ENCODE assay signal across 22 mouse cellular contexts in genomic region chr2:119985871-119986270, GRCm38 (mm10). TPM values are rescaled to one million over a fixed set of nuclear protein-coding genes. Genes with fewer than 3 reads are reported as not detected.
DNase-seq lines count a peak whose midpoint lies in the region; ATAC-seq and TF ChIP-seq lines count a peak whose summit lies in the region.
"Had no signal": no experiment of that assay in that cellular context is flagged by ENCODE, and none has a peak within 500 bp of the region (broad histone marks: within the 10 kb centered on the region; RNA-seq: fewer than 3 reads in every experiment).

No protein-coding gene starts in this region.

- peaks cover 3% of the 10 kb centered on the region in 2 experiments; a peak in 1 of 4 replicates for H3K4me1 ChIP-seq in ES-E14 (ENCODE audit: control insufficient read depth in 2 of 2, insufficient read depth in 2 of 2, low read length in 2 of 2, poor library complexity in 1 of 2)
- H3K4me1 ChIP-seq in intestine, postnatal 0 days (replicated peaks; ENCODE audit: control insufficient read depth, insufficient read depth, low read length), result no peaks in the 10 kb centered on the region
- H3K4me1 ChIP-seq in lung, postnatal 0 days (ENCODE audit: insufficient read depth, low read depth, low read length), result peaks cover 3% of the 10 kb centered on the region; the same call in 1 of the 2 replicates
- no peaks in the 10 kb centered on the region for H3K4me1 ChIP-seq in stomach, postnatal 0 days (replicated peaks; ENCODE audit: control insufficient read depth, insufficient read depth)
- H3K4me1 ChIP-seq: forebrain, embryonic 13.5 days; liver, embryonic 15.5 days had no signal

- no peak overlapping the region for H3K27ac ChIP-seq in ES-E14 (ENCODE audit: insufficient read depth, low read depth, low read length, poor library complexity, severe bottlenecking)
- no peak overlapping the region for H3K27ac ChIP-seq in intestine, postnatal 0 days (ENCODE audit: low read depth, low read length)
- peak overlapping the region; percentile 52 for H3K27ac ChIP-seq in lung, postnatal 0 days (ENCODE audit: low read length)
- no peak overlapping the region for H3K27ac ChIP-seq in stomach, postnatal 0 days (replicated peaks)
- H3K27ac ChIP-seq: embryonic facial prominence, embryonic 13.5 days; forebrain, embryonic 13.5 days; gastrocnemius, adult 2 months; hindbrain, postnatal 0 days; liver, embryonic 15.5 days had no signal

- no peak overlapping the region for H3K4me2 ChIP-seq in intestine, postnatal 0 days (replicated peaks; ENCODE audit: low read depth)
- H3K4me2 ChIP-seq in lung, postnatal 0 days (replicated peaks; ENCODE audit: low read depth, low read length), result no peak overlapping the region
- H3K4me2 ChIP-seq in stomach, postnatal 0 days (replicated peaks; ENCODE audit: low read depth), result no peak overlapping the region
- H3K4me2 ChIP-seq: embryonic facial prominence, embryonic 13.5 days; forebrain, embryonic 13.5 days; heart, embryonic 11.5 days; liver, embryonic 15.5 days had no signal

- no peak overlapping the region for H3K9ac ChIP-seq in ES-E14 (ENCODE audit: insufficient read depth, low read depth, low read length, poor library complexity, severe bottlenecking)
- no peak overlapping the region for H3K9ac ChIP-seq in intestine, postnatal 0 days (ENCODE audit: low read depth, low read length)
- H3K9ac ChIP-seq in lung, postnatal 0 days (replicated peaks; ENCODE audit: low read depth), result no peak overlapping the region
- H3K9ac ChIP-seq in stomach, postnatal 0 days (ENCODE audit: low read length), result no peak overlapping the region
- H3K9ac ChIP-seq: embryonic facial prominence, embryonic 13.5 days; forebrain, embryonic 13.5 days; liver, embryonic 15.5 days had no signal

- no peaks in the 10 kb centered on the region for H3K27me3 ChIP-seq in intestine, postnatal 0 days (replicated peaks; ENCODE audit: control insufficient read depth, insufficient read depth, low read length)
- H3K27me3 ChIP-seq in lung, postnatal 0 days (replicated peaks; ENCODE audit: insufficient read depth, low read length), result no peaks in the 10 kb centered on the region
- no peaks in the 10 kb centered on the region for H3K27me3 ChIP-seq in stomach, postnatal 0 days (ENCODE audit: control insufficient read depth, insufficient read depth, low read length)
- H3K27me3 ChIP-seq: embryonic facial prominence, embryonic 13.5 days; forebrain, embryonic 13.5 days; liver, embryonic 15.5 days had no signal

- H3K9me3 ChIP-seq in ES-E14 (ENCODE audit: control insufficient read depth, insufficient read depth, low read depth, low read length), result no peaks in the 10 kb centered on the region
- H3K9me3 ChIP-seq in intestine, postnatal 0 days (ENCODE audit: control insufficient read depth), result no peaks in the 10 kb centered on the region
- H3K9me3 ChIP-seq in lung, postnatal 0 days (ENCODE audit: low read length), result no peaks in the 10 kb centered on the region
- H3K9me3 ChIP-seq in stomach, postnatal 0 days (ENCODE audit: control insufficient read depth, low read length), result no peaks in the 10 kb centered on the region
- H3K9me3 ChIP-seq: embryonic facial prominence, embryonic 13.5 days; forebrain, embryonic 13.5 days; liver, embryonic 15.5 days had no signal

- no peak overlapping the region for H3K4me3 ChIP-seq in ES-E14 (ENCODE audit: insufficient read depth in 1 of 2, low read depth in 1 of 2, low read length in 2 of 2, poor library complexity in 1 of 2, severe bottlenecking in 1 of 2)
- H3K4me3 ChIP-seq in intestine, postnatal 0 days (ENCODE audit: low read depth, low read length), result no peak overlapping the region
- H3K4me3 ChIP-seq in lung, postnatal 0 days (ENCODE audit: low read depth, low read length), result no peak overlapping the region
- no peak overlapping the region for H3K4me3 ChIP-seq in stomach, postnatal 0 days (ENCODE audit: low read depth, low read length)
- H3K4me3 ChIP-seq: embryonic facial prominence, embryonic 13.5 days; erythroblast, embryonic 14.5 days; forebrain, embryonic 13.5 days; gastrocnemius, adult 2 months; liver, embryonic 15.5 days had no signal

- peak; percentile 31 for DNase-seq in ES-E14 (ENCODE audit: low read depth, low spot score)
- DNase-seq in lung, postnatal 0 days (ENCODE audit: low spot score), result peak; percentile 95
- peak; percentile 41 for DNase-seq in stomach, postnatal 0 days (ENCODE audit: low spot score)
- DNase-seq in cerebellum, postnatal 36 days, result no peak
- no peak for DNase-seq in heart, postnatal 36 days
- DNase-seq: cerebellum, adult 11 months; cerebellum, adult 9-11 months; gastrocnemius, adult 2 months; heart, postnatal 10 days; kidney, adult 18-20 months; kidney, postnatal 4 days; left cerebral cortex, postnatal 4 days; liver; midbrain, embryonic 14.5 days had no signal

- in situ Hi-C loops in ES-E14 (cut with MboI; ENCODE audit: low sequenced_read_pairs in 2 of 2, unreplicated experiment in 2 of 2), result no loop called here

- peak; percentile 88 for TF ChIP-seq EP300 in lung, postnatal 0 days (IDR thresholded peaks at IDR 0.05)
- no peak for TF ChIP-seq EP300 in stomach, postnatal 0 days (optimal IDR thresholded peaks at IDR 0.05)

- H3K36me3 ChIP-seq in ES-E14 (ENCODE audit: control insufficient read depth, insufficient read depth, low read length, poor library complexity, severe bottlenecking), result no peaks in the 10 kb centered on the region
- 0 out of 2 replicates have a peak, but pooled peaks cover 6% of the 10 kb centered on the region for H3K36me3 ChIP-seq in intestine, postnatal 0 days (ENCODE audit: control insufficient read depth, insufficient read depth)
- no peaks in the 10 kb centered on the region for H3K36me3 ChIP-seq in lung, postnatal 0 days (ENCODE audit: insufficient read depth, low read length)
- no peaks in the 10 kb centered on the region; the same call in 1 of the 2 replicates for H3K36me3 ChIP-seq in stomach, postnatal 0 days (ENCODE audit: control insufficient read depth, insufficient read depth, low read length)
- H3K36me3 ChIP-seq: liver, embryonic 15.5 days had no signal

- 0 out of 2 replicates have a peak, but pooled peaks have one; percentile 43 for ATAC-seq in intestine, postnatal 0 days
- peak; percentile 93 for ATAC-seq in lung, postnatal 0 days
- 0 out of 2 replicates have a peak, but pooled peaks have one; percentile 40 for ATAC-seq in stomach, postnatal 0 days (ENCODE audit: low FRiP score, low TSS enrichment)
- ATAC-seq in erythroid progenitor cell, adult 5-6 weeks (replicated peaks; ENCODE audit: low FRiP score, poor library complexity, severe bottlenecking), result no peak
- ATAC-seq: forebrain, embryonic 13.5 days; hindbrain, postnatal 0 days had no signal

- 62% methylated on average over 8 of the region's 8 CpGs for WGBS in intestine, postnatal 0 days
- 45% methylated on average over 8 of the region's 8 CpGs for WGBS in lung, postnatal 0 days
- WGBS in stomach, postnatal 0 days, result 67% methylated on average over 8 of the region's 8 CpGs

- intact Hi-C loops in heart, postnatal 36 days (cut with DNase I), result no loop called here

- TF ChIP-seq CTCF in intestine, postnatal 0 days (IDR thresholded peaks at IDR 0.05; ENCODE audit: low read depth), result no peak
- no peak for TF ChIP-seq CTCF in lung, postnatal 0 days (IDR thresholded peaks at IDR 0.05)
- no peak for TF ChIP-seq CTCF in stomach, postnatal 0 days (IDR thresholded peaks at IDR 0.05; ENCODE audit: low read depth)

TF ChIP-seq in ES-E14, 5 proteins besides CTCF, POLR2A, EP300 and RAD21 (continues in another document):
- TF ChIP-seq ZC3H11A (IDR thresholded peaks at IDR 0.05; ENCODE audit: borderline replicate concordance, low read depth, low read length), result no peak
- no peak for TF ChIP-seq ZNF384 (IDR thresholded peaks at IDR 0.05; ENCODE audit: low read depth, low read length)
- TF ChIP-seq HCFC1 (IDR thresholded peaks at IDR 0.05; ENCODE audit: borderline replicate concordance, insufficient read depth, low read length), result no peak
- TF ChIP-seq CHD2 (IDR thresholded peaks at IDR 0.05; ENCODE audit: low read depth, low read length), result no peak

RNA-seq across cellular contexts. Expression of gene Mapkbp1, which starts 13.4 kb away (rescaled TPM):
- 7.0 and 10.3 TPM in 2 replicates for total RNA-seq in ES-E14 (2012; rRNA removed)
- polyA plus RNA-seq in intestine, postnatal 0 days (2015; fragmentation: Nextera tagmentation; extraction: Ambion mirVana), result 1.5 and 1.6 TPM in 2 replicates
- 2.5 and 2.6 TPM in 2 replicates for polyA plus RNA-seq in lung, postnatal 0 days (2015; fragmentation: Nextera tagmentation; extraction: Ambion mirVana)
- 1.1 and 1.3 TPM in 2 replicates for polyA plus RNA-seq in stomach, postnatal 0 days (2015; fragmentation: Nextera tagmentation; extraction: Ambion mirVana)
- total RNA-seq in erythroid progenitor cell, adult 5-6 weeks (2015; ENCODE audit: low replicate concordance), result under 0.01 and 0.42 TPM in 2 replicates
- 1.2 and 4.4 TPM in 2 replicates for total RNA-seq in erythroid progenitor cell, adult 5-6 weeks (2017; ENCODE audit: low replicate concordance)
- 1 to 10 TPM; 7.8 to 9.2 TPM for total RNA-seq in heart, postnatal 36 days (2021)

RNA-seq across cellular contexts. Expression of gene Jmjd7, which starts 41.4 kb away (rescaled TPM):
- 7.2 and 12.6 TPM in 2 replicates for total RNA-seq in ES-E14 (2012; rRNA removed)
- polyA plus RNA-seq in intestine, postnatal 0 days (2015; fragmentation: Nextera tagmentation; extraction: Ambion mirVana), result 8.9 and 9.1 TPM in 2 replicates
- 18.1 and 22.6 TPM in 2 replicates for polyA plus RNA-seq in lung, postnatal 0 days (2015; fragmentation: Nextera tagmentation; extraction: Ambion mirVana)
- 11.3 and 12.7 TPM in 2 replicates for polyA plus RNA-seq in stomach, postnatal 0 days (2015; fragmentation: Nextera tagmentation; extraction: Ambion mirVana)
- 1.4 TPM in 1 of 2 replicates, not detected in the other for total RNA-seq in erythroid progenitor cell, adult 5-6 weeks (2015; ENCODE audit: low replicate concordance)
- total RNA-seq in erythroid progenitor cell, adult 5-6 weeks (2017; ENCODE audit: low replicate concordance), result 0.64 TPM in 1 of 2 replicates, not detected in the other
- 1 to 10 TPM; 7.7 to 8.2 TPM for total RNA-seq in heart, postnatal 36 days (2021)

RNA-seq across cellular contexts. Expression of gene Gm28042, which starts 41.4 kb away (rescaled TPM):
- 2.9 and 7.3 TPM in 2 replicates for total RNA-seq in ES-E14 (2012; rRNA removed)
- 1.3 TPM in 2 replicates for polyA plus RNA-seq in intestine, postnatal 0 days (2015; fragmentation: Nextera tagmentation; extraction: Ambion mirVana)
- 0.69 and 0.70 TPM in 2 replicates for polyA plus RNA-seq in lung, postnatal 0 days (2015; fragmentation: Nextera tagmentation; extraction: Ambion mirVana)
- 4.3 and 5.6 TPM in 2 replicates for polyA plus RNA-seq in stomach, postnatal 0 days (2015; fragmentation: Nextera tagmentation; extraction: Ambion mirVana)
- total RNA-seq in erythroid progenitor cell, adult 5-6 weeks (2015; ENCODE audit: low replicate concordance), result not detected in 2 replicates
- not detected in 2 replicates for total RNA-seq in erythroid progenitor cell, adult 5-6 weeks (2017; ENCODE audit: low replicate concordance)
- 1 to 10 TPM in 1 of 2 experiments, under 1 TPM in 1; 0.68 to 1.3 TPM for total RNA-seq in heart, postnatal 36 days (2021)

RNA-seq across cellular contexts. Expression of gene Pla2g4b, which starts 47.3 kb away (rescaled TPM):
- total RNA-seq in ES-E14 (2012; rRNA removed), result 2.7 and 6.3 TPM in 2 replicates
- polyA plus RNA-seq in intestine, postnatal 0 days (2015; fragmentation: Nextera tagmentation; extraction: Ambion mirVana), result 0.81 and 0.99 TPM in 2 replicates
- 0.18 and 0.92 TPM in 2 replicates for polyA plus RNA-seq in lung, postnatal 0 days (2015; fragmentation: Nextera tagmentation; extraction: Ambion mirVana)
- polyA plus RNA-seq in stomach, postnatal 0 days (2015; fragmentation: Nextera tagmentation; extraction: Ambion mirVana), result 8.0 and 8.7 TPM in 2 replicates
- total RNA-seq in erythroid progenitor cell, adult 5-6 weeks (2015; ENCODE audit: low replicate concordance), result 2.9 TPM in 1 of 2 replicates, not detected in the other
- total RNA-seq in erythroid progenitor cell, adult 5-6 weeks (2017; ENCODE audit: low replicate concordance), result not detected in 2 replicates
- total RNA-seq in heart, postnatal 36 days (2021), result 1 to 10 TPM; 2.0 to 2.1 TPM

Comparison
In these comparisons a context has a peak if more than half of its experiments do, and no peak if none do; other contexts are left out.
1. DNase-seq: peak in ES-E14 (single experiment), lung, postnatal 0 days (single experiment) and stomach, postnatal 0 days (single experiment); none in cerebellum, postnatal 36 days (0 of 2) and heart, postnatal 36 days (0 of 2).